Mouse (Mus musculus) cerebellum, adult 2 months (tissue): ENCODE measurements around the gene Ifrd2.

Experiments
- CTCF ChIP-seq: fragments of 200-500 bp; IDR thresholded peaks from 2 replicates; pipeline ENCODE4 v1.5.1; 2011; ENCODE audit warnings: low read depth, mild to moderate bottlenecking, control low read depth, low read length, moderate library complexity, borderline replicate concordance; ENCODE audit not compliant: insufficient read depth
- POLR2A ChIP-seq: fragments of 200-500 bp; IDR thresholded peaks from 2 replicates; pipeline ENCODE4 v1.6.1; 2011; ENCODE audit warnings: low read length, control low read depth, borderline replicate concordance; ENCODE audit not compliant: insufficient read depth

DNA sequence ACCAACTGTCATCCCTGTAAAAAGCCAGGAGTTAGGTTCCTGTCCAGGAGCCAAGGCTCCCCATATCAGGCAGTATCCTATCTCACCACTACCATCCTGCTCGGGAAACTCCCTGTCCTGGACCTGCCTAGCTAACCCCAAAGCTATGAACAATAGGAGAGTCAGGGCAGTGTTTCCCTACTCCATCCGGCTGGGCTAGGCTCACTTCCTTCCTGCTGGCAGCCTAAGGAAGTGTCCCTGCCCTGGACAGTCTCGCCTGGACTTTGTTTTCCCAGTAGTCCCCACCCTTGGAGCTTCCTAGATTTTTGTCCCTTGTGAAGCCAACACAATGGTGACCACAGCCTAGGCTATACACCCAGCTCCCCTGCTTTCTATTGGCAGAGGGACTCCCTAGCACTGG, 20.6 kb upstream of the Ifrd2 start:
- no peak for TF ChIP-seq POLR2A
- no peak for TF ChIP-seq CTCF
